Mouse (Mus musculus) limb, embryonic 10.5 days (tissue): Measurements from ENCODE around the gene Kif16b. TPM values are rescaled to one million over a fixed set of nuclear protein-coding genes. Genes with fewer than 3 reads are reported as not detected.

Source experiments
- DNase-seq: peaks from one replicate; pipeline ENCODE4 v3.0.0-alpha.2; 2017; ENCODE audit warnings: low spot score
- H3K27ac ChIP-seq: fragments of 300-500 bp; sonication (generic); 2 replicates; pipeline ENCODE4 v1.5.1; 2016; ENCODE audit warnings: mild to moderate bottlenecking
- H3K27me3 ChIP-seq: fragments of 300-500 bp; sonication (generic); 2 replicates; pipeline ENCODE4 v1.6.1; 2016; ENCODE audit warnings: low read depth, mild to moderate bottlenecking; ENCODE audit not compliant: poor library complexity, severe bottlenecking
- H3K36me3 ChIP-seq: fragments of 300-500 bp; sonication (generic); 2 replicates; pipeline ENCODE4 v1.6.1; 2016; ENCODE audit warnings: mild to moderate bottlenecking, moderate library complexity
- H3K4me1 ChIP-seq: fragments of 300-500 bp; sonication (generic); 2 replicates; pipeline ENCODE4 v1.6.1; 2016
- H3K4me3 ChIP-seq: fragments of 300-500 bp; sonication (generic); 2 replicates; pipeline ENCODE4 v1.5.1; 2016; ENCODE audit warnings: mild to moderate bottlenecking, moderate library complexity
- H3K9me3 ChIP-seq: fragments of 300-500 bp; sonication (generic); replicated peaks from 2 replicates; pipeline ENCODE4 v1.6.1; 2016; ENCODE audit warnings: mild to moderate bottlenecking
- WGBS: fragments of 180-500 bp; shearing (Covaris S2); methylation state at CpG from one replicate; pipeline ENCODE4 v1.1.7; 2016; 5-methylcytosine and 5-hydroxymethylcytosine counted together
- polyA plus RNA-seq: library from polyadenylated mRNA; unstranded; fragments of >200 nt; fragmentation: Nextera tagmentation; extraction: Ambion mirVana; gene quantifications from 2 replicates; pipeline ENCODE4 v1.2.1, GENCODE M21; 2016

The Kif16b gene
- polyA plus RNA-seq, 1 experiment from 2014 or later, result 9.7 TPM

DNA sequence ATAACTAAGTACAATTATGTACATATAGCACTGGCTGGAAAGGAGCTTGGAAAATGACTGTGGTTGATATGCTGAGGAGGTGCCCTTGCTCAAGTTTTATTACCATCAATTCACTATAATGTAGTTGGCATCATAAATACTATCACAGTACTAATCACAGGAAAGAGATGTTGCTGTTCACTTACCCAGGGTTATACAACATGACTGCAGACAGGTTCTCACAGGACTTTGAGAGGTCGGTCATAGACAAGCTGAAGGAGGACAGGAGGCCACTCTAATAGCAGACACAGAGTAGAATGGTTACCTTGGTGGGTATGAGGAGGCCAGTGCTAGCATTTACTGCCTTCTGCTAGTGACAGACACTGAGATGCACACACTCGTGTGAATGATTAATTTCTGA is 162.0 kb downstream of the Kif16b start:
- DNase-seq, result no peak
- Histone ChIP-seq H3K9me3 (no peaks in the 10 kb centered on the region), H3K4me1 (no peaks in the 10 kb centered on the region), H3K27ac (no peak overlapping the region), H3K27me3 (no peaks in the 10 kb centered on the region), H3K36me3 (no peaks in the 10 kb centered on the region), H3K4me3 (no peak overlapping the region)
- WGBS, result 85% methylated on average over 2 of the region's 2 CpGs

DNA sequence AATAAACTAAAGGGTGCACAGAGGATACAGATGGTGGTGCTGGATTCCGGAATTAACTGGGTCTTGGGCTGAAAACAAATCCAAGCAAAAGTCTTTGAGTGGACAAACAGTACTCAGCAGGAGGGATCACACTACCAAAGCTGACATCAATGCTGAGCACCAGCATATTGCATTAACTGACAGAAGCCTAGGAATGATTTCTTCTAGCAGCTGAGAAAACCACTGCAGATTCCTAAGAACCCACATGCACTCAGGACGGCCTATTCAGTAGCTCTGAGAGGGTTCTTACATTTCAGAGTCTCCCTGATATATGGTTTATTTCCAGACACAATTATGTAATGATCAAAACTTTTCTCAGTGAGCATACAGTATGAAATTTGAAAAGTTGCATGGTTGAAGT is 162.8 kb downstream of the Kif16b start:
- WGBS, result 82% methylated on average over 2 of the region's 2 CpGs
- Histone ChIP-seq H3K9me3 (no peaks in the 10 kb centered on the region), H3K27ac (no peak overlapping the region), H3K4me1 (no peaks in the 10 kb centered on the region), H3K36me3 (no peaks in the 10 kb centered on the region), H3K27me3 (no peaks in the 10 kb centered on the region), H3K4me3 (no peak overlapping the region)
- no peak for DNase-seq

DNA sequence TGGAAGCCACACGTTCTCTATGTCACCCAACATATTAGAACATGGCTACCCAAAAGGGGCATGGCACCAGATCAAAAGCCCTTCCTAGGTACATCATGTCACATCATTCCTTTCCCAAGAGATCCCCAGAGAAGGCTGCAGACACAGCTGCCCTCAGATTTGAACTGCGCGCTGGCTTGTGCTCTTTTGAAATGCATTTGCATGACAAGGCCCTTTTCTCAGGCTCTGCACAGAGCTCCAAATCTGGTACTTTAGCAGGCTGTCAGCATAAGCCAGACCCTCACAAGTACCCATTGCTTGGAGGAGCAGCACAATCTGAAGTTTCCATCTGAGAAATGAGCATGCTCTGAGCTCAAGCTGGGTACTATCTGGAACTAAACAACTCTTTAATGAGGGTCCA is 165.6 kb downstream of the Kif16b start:
- H3K4me1 ChIP-seq, result no peaks in the 10 kb centered on the region
- no peak for DNase-seq
- no peak overlapping the region for H3K27ac ChIP-seq
- H3K4me3 ChIP-seq, result no peak overlapping the region
- 97% methylated on average over 3 of the region's 3 CpGs for WGBS
- no peaks in the 10 kb centered on the region for H3K36me3 ChIP-seq
- H3K9me3 ChIP-seq, result no peaks in the 10 kb centered on the region
- H3K27me3 ChIP-seq, result no peaks in the 10 kb centered on the region

DNA sequence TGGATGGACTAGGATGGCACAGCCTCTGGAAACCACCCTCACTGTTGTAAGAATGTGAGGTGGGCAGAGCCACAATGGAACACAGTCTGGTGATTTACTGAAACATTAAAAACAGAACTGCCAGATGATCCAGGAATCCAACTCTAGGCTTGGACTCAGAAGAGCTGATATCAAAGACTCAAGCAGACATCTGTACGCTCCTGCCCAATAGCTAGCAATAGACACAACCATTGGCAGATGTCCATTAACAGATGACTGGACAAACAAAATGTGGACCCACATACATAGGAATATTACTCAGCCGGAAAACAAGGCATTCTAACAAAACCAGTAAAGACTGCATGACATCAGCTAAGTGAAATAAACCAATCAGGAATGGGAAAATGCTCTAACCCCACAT is 167.3 kb downstream of the Kif16b start:
- H3K27ac ChIP-seq, result no peak overlapping the region
- H3K27me3 ChIP-seq, result no peaks in the 10 kb centered on the region
- H3K36me3 ChIP-seq, result no peaks in the 10 kb centered on the region
- no peaks in the 10 kb centered on the region for H3K9me3 ChIP-seq
- no peak for DNase-seq
- no peaks in the 10 kb centered on the region for H3K4me1 ChIP-seq
- no peak overlapping the region for H3K4me3 ChIP-seq
- WGBS, result 96% methylated on average over 2 of the region's 2 CpGs

DNA sequence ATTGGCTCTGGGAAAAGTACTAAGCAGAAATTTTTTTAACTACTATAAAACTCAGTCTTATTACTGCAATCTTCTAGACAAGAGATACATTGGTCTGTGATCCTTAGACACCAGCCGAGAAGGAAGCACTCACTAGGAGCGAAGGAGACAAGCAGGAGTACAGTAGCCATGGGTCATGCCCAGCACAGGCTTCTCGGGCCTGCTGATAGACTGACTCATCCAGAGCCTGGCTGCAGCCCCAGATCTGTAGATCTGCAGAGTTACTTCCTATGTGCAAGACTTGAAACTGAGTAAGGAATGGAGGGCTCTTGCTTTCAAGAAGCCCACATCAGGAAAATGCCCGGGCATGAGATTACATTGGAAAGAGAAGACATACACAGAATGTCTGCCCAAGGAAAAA is 169.0 kb downstream of the Kif16b start:
- H3K9me3 ChIP-seq, result no peaks in the 10 kb centered on the region
- no peak for DNase-seq
- H3K4me1 ChIP-seq, result no peaks in the 10 kb centered on the region
- H3K27me3 ChIP-seq, result no peaks in the 10 kb centered on the region
- 92% methylated on average over 4 of the region's 4 CpGs for WGBS
- no peak overlapping the region for H3K4me3 ChIP-seq
- no peak overlapping the region for H3K27ac ChIP-seq
- no peaks in the 10 kb centered on the region for H3K36me3 ChIP-seq

DNA sequence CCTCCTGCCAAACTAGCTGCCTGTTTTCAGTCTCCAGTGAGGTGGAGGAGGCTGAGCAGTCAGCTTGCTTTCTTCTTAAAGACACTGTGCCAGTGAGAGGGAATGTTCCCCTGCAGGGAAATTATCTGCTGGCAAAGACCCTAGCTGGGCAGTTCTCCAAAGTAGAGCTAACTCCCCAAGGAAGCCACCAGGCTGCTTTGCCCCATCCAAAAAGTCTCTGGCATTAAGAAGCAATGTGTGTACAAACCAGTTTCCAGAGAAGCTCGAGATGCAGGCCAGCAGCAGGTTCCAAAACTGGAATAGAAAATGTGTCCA is 169.6 kb downstream of the Kif16b start:
- H3K9me3 ChIP-seq, result no peaks in the 10 kb centered on the region
- DNase-seq, result no peak
- no peaks in the 10 kb centered on the region for H3K36me3 ChIP-seq
- no peaks in the 10 kb centered on the region for H3K4me1 ChIP-seq
- no peaks in the 10 kb centered on the region for H3K27me3 ChIP-seq
- no peak overlapping the region for H3K4me3 ChIP-seq
- WGBS, result 71% methylated on average over 1 of the region's 1 CpGs
- H3K27ac ChIP-seq, result no peak overlapping the region

DNA sequence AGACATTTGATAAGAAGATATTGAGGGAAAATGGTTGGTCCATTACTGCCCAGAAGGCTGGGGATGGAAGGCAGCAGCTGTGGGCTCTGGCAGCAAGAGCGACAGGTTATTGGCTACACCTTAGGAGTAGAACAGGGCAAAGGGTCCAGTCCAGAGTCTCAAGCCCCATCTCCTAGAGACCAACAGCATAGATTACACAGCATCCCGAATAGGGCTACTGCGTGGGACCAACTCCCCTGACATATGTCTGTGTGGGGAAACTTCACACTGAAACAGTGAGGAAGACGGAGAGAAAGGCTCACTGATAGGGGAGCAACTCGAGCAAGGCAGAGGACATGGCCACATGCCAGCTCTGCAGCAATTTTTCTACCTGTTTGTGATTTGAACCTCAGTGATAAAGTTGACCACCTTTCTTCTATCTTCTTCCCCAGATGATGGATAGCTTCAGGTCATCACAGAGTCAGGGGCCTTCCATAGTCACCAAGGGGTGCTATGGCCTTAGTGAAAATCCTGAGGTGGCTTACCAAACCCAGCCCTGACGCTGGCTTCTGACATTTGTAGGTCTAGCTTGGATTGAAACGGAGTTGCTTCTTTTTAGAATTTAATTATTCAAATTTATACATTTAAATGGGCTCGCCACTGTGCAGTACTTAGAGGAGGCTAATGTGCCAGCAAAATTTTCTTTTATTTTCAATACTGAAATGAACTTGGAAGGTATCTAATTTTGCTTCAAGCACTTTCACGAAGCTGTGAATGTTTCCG is 170.1 kb downstream of the Kif16b start:
- H3K4me3 ChIP-seq, result no peak overlapping the region
- no peaks in the 10 kb centered on the region for H3K9me3 ChIP-seq
- 90% methylated on average over 10 of the region's 10 CpGs for WGBS
- H3K27ac ChIP-seq, result no peak overlapping the region
- H3K27me3 ChIP-seq, result no peaks in the 10 kb centered on the region
- H3K4me1 ChIP-seq, result no peaks in the 10 kb centered on the region
- no peak for DNase-seq
- no peaks in the 10 kb centered on the region for H3K36me3 ChIP-seq

DNA sequence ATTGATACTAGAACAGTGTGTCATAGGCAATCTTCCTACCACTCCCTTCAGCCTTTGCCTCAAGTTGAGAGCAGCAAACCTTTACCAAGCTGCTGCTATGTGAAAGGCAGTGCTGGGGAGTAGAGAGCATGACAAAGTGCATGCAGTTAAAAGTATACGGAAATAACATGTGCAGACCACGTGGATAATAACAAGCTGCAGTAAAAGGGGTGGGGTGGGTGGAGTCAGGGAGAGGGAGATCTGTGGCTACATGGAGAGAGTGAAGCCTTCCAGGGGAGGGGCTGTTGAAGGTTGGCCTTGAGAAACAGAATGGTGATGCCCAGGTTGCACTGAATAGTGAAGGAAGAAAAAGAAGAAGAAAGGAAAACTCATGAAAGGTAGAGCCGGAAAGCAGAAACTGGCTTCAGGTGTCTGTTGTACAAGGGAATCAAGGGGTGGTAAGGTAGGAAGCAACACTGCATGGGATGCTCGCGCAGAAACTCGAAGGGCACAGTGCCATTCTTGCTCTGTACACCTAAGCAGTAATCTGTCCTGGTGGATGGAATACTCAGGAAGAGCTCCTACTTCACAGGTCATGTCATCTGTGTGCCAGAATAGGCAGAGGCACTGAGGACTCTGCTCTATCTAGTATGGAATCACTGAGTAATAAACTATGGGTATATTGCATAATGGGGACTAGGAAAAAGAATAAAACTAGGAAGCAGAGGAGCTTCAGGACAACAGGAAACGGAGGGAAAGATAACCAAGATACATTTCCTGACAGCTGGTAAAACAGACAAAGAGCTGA is 176.9 kb downstream of the Kif16b start:
- Histone ChIP-seq H3K27ac (no peak overlapping the region), H3K4me3 (no peak overlapping the region), H3K9me3 (no peaks in the 10 kb centered on the region), H3K27me3 (no peaks in the 10 kb centered on the region), H3K36me3 (no peaks in the 10 kb centered on the region), H3K4me1 (0 out of 2 replicates have a peak, but pooled peaks cover 5% of the 10 kb centered on the region)
- no peak for DNase-seq
- WGBS, result 82% methylated on average over 7 of the region's 7 CpGs

DNA sequence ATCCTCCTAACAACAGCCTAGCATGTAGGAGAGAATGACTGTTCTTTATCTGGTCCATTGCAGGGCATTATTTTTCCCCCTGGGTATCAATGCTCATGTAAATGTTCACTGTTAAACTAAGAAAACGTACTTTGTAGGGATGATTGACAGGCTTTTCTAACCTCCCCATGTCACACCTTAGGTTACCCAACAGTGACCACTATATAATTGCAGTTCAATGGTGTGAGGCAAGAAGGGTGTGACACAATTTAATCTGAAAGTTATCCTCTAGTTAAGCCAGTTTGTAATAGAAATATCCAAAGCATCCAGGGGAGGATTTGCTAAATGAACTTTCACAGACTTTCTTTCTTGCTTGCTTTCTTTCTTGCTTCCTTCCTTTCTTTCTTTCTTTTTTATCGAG is 181.2 kb downstream of the Kif16b start:
- H3K27ac ChIP-seq, result no peak overlapping the region
- H3K4me3 ChIP-seq, result no peak overlapping the region
- H3K27me3 ChIP-seq, result no peaks in the 10 kb centered on the region
- H3K9me3 ChIP-seq, result no peaks in the 10 kb centered on the region
- WGBS, result 93% methylated on average over 2 of the region's 2 CpGs
- no peaks in the 10 kb centered on the region for H3K36me3 ChIP-seq
- no peak for DNase-seq
- H3K4me1 ChIP-seq, result peaks cover 14% of the 10 kb centered on the region; the same call in 1 of the 2 replicates

DNA sequence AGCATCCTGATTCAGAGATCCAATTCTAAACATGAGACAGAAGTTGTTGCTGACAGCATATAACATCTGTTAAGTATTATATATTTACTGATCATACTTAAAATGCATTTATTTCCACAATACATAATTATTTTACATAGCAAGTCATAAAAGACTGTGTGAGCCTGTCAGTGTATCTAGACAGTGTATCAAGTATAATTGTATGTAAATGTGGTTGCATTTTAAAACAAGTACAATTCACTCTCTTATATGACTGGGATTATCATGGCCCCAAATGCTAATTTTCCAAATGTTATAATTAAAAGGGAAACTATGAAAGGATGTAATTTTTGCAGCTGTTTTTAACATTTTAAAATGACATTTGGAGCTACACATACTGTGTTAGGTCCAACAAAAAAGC is 182.3 kb downstream of the Kif16b start:
- no peak overlapping the region for H3K27ac ChIP-seq
- H3K4me3 ChIP-seq, result no peak overlapping the region
- no peaks in the 10 kb centered on the region for H3K27me3 ChIP-seq
- DNase-seq, result no peak
- no peaks in the 10 kb centered on the region for H3K36me3 ChIP-seq
- H3K4me1 ChIP-seq, result peaks cover 9% of the 10 kb centered on the region; the same call in 1 of the 2 replicates
- no peaks in the 10 kb centered on the region for H3K9me3 ChIP-seq

DNA sequence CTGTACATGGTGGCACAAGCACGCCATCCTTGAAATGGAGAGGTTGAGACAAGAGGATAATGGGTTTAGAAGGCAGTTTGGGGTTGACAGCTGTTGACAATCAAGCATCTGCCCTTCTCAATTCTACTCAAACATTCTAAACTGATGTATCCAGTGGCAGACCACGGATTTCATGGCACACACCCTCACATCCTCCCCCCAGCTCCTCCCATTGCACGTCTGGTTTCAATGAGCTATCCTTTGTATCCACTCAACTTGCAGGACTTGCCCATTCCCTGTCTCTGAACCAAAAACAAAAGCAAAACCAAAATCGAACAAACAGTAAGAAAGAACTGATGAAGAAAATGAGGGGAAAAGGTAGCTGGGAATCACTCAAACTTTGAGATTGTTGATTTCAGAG is 183.7 kb downstream of the Kif16b start:
- Histone ChIP-seq H3K4me3 (no peak overlapping the region), H3K4me1 (peaks cover 9% of the 10 kb centered on the region; the same call in 1 of the 2 replicates), H3K27me3 (no peaks in the 10 kb centered on the region), H3K27ac (no peak overlapping the region), H3K36me3 (0 out of 2 replicates have a peak, but pooled peaks cover under 1% of the 10 kb centered on the region), H3K9me3 (no peaks in the 10 kb centered on the region)
- no peak for DNase-seq
- 72% methylated on average over 4 of the region's 4 CpGs for WGBS

DNA sequence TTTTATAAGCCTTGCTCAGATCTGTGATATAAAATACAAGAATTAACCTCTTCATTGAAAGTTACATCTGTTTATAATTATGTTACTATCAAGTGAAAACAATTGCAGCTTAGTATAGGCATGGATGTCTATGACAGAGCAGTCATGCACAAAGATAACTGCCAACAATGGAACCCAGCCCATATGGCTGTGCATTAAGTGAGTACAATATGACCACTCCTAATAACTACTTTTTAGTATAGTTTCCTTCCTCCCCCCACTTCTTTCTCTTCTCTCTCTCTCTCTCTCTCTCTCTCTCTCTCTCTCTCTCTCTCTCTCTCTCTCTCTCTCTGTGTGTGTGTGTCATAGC is 185.4 kb downstream of the Kif16b start:
- H3K4me3 ChIP-seq, result no peak overlapping the region
- no peak for DNase-seq
- H3K9me3 ChIP-seq, result no peaks in the 10 kb centered on the region
- peaks cover 12% of the 10 kb centered on the region for H3K36me3 ChIP-seq
- H3K4me1 ChIP-seq, result peaks cover 9% of the 10 kb centered on the region; the same call in 1 of the 2 replicates
- H3K27me3 ChIP-seq, result no peaks in the 10 kb centered on the region
- H3K27ac ChIP-seq, result no peak overlapping the region

DNA sequence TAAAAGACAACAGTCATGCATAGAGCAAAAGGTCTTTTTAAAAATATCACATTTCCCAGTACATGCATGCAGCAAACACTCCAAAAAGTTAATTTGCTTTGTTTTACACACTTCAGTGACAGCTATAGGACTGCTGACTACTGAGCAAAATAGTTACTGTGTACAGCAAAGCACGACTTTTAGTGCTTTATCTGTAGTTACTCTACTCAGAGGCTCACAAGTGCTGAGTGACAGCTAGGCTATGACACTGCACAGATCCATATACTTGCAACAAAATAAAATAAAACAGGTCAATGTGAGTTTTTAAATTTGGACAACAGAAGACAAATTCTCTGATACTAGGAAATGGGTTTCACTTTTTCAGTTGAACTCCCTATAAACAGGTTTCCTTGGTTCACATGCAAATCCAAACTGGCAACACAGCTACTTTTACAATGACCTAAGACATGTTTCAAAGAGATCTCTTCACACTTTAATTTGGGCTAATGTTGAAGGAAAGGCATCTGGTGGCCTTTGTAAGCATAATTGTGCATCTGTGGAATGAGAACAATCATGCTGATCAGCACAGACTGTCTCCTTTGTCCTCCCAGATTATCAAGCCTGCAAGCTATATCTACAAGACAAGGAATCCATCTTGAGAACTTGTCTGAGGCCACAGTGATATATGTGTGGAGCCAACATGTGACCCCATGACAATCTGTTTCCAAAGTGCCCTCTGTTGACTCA is 186.0 kb downstream of the Kif16b start:
- no peak overlapping the region for H3K27ac ChIP-seq

More for the DNA sequence above, 186.0 kb downstream of the Kif16b start:
- WGBS, result 78% methylated on average over 1 of the region's 1 CpGs
- Histone ChIP-seq H3K36me3 (peaks cover 12% of the 10 kb centered on the region), H3K27me3 (no peaks in the 10 kb centered on the region), H3K4me3 (no peak overlapping the region), H3K9me3 (no peaks in the 10 kb centered on the region), H3K4me1 (peaks cover 9% of the 10 kb centered on the region; the same call in 1 of the 2 replicates)
- no peak for DNase-seq
